17 mouse cellular contexts compared by ENCODE assay signal in the genomic region with DNA sequence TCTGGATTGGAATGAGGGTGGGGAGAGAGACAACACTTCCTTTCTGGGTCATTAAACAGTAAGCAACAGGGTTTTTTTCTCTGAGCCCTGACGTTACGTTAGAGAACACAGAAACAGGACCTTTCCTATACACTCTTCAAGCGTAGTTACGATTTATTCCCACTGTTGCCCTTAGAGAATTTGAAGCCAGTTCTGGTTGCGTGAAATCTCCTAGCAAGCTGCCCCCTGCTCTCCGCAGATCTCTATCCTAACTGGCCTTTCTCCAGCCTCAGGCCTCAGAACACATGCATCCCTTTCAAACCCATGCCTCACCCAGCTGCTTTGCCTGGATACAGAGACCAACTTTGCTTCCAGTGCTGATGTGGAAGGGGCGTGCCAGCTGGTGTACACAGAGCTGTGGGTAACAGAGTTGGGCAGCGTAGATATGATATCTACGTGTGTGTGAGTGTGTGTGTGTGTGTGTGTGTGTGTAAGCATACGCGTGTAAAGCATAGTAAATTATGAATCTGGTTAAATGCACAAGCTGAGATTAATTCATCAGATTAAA. TPM values are rescaled to one million over a fixed set of nuclear protein-coding genes. Genes with fewer than 3 reads are reported as not detected.
DNase-seq lines count a peak whose midpoint lies in the region; ATAC-seq lines count a peak whose summit lies in the region.
"Had no signal": no experiment of that assay in that cellular context is flagged by ENCODE, and none has a peak within 500 bp of the region (broad histone marks: within the 10 kb centered on the region; RNA-seq: fewer than 3 reads in every experiment).

No protein-coding gene starts in this region.

- no peak overlapping the region for H3K4me3 ChIP-seq in forebrain, embryonic 10.5 days
- H3K4me3 ChIP-seq in forebrain, embryonic 14.5 days (ENCODE audit: low read depth, low read length) = no peak overlapping the region
- no peak overlapping the region for H3K4me3 ChIP-seq in kidney, embryonic 14.5 days (ENCODE audit: low read length)
- H3K4me3 ChIP-seq: hindbrain, embryonic 12.5 days; limb, embryonic 15.5 days; stomach, embryonic 15.5 days had no signal

- WGBS in forebrain, embryonic 10.5 days = 56% methylated on average over 11 of the region's 11 CpGs
- 61% methylated on average over 11 of the region's 11 CpGs for WGBS in forebrain, embryonic 14.5 days
- WGBS in kidney, embryonic 14.5 days = 49% methylated on average over 11 of the region's 11 CpGs

- no peak for ATAC-seq in forebrain, embryonic 14.5 days
- ATAC-seq in kidney, embryonic 14.5 days (ENCODE audit: low FRiP score, low TSS enrichment) = peak; percentile 16; the same call in 1 of the 2 replicates
- no peak for ATAC-seq in frontal cortex, adult (ENCODE audit: low TSS enrichment)

- H3K4me2 ChIP-seq in forebrain, embryonic 14.5 days (ENCODE audit: low read length) = no peak overlapping the region
- H3K4me2 ChIP-seq in kidney, embryonic 14.5 days (replicated peaks; ENCODE audit: low read depth, low read length) = no peak overlapping the region
- H3K4me2 ChIP-seq: hindbrain, embryonic 12.5 days; limb, embryonic 15.5 days; stomach, embryonic 15.5 days had no signal

- H3K27me3 ChIP-seq in forebrain, embryonic 10.5 days (ENCODE audit: poor library complexity, severe bottlenecking) = peaks cover 53% of the 10 kb centered on the region
- H3K27me3 ChIP-seq in forebrain, embryonic 14.5 days (replicated peaks; ENCODE audit: control insufficient read depth, insufficient read depth, low read length) = no peaks in the 10 kb centered on the region
- peaks cover 4% of the 10 kb centered on the region; the same call in 1 of the 2 replicates for H3K27me3 ChIP-seq in kidney, embryonic 14.5 days (ENCODE audit: control insufficient read depth, insufficient read depth, low read length)
- H3K27me3 ChIP-seq: stomach, embryonic 15.5 days had no signal

- H3K9me3 ChIP-seq in forebrain, embryonic 10.5 days = no peaks in the 10 kb centered on the region
- H3K9me3 ChIP-seq in forebrain, embryonic 14.5 days (replicated peaks; ENCODE audit: control insufficient read depth, low read length) = no peaks in the 10 kb centered on the region
- H3K9me3 ChIP-seq in kidney, embryonic 14.5 days (ENCODE audit: control insufficient read depth, low read length) = no peaks in the 10 kb centered on the region
- H3K9me3 ChIP-seq: hindbrain, embryonic 12.5 days; limb, embryonic 15.5 days; stomach, embryonic 15.5 days had no signal

- peaks cover 52% of the 10 kb centered on the region for H3K4me1 ChIP-seq in forebrain, embryonic 10.5 days
- peaks cover 11% of the 10 kb centered on the region for H3K4me1 ChIP-seq in forebrain, embryonic 14.5 days (ENCODE audit: control insufficient read depth, insufficient read depth, low read length)
- no peaks in the 10 kb centered on the region for H3K4me1 ChIP-seq in kidney, embryonic 14.5 days (ENCODE audit: control insufficient read depth, insufficient read depth, low read length)
- H3K4me1 ChIP-seq: limb, embryonic 15.5 days; stomach, embryonic 15.5 days had no signal

- no peaks in the 10 kb centered on the region for H3K36me3 ChIP-seq in forebrain, embryonic 10.5 days (replicated peaks)
- H3K36me3 ChIP-seq in forebrain, embryonic 14.5 days (ENCODE audit: control insufficient read depth, insufficient read depth, low read length) = no peaks in the 10 kb centered on the region
- H3K36me3 ChIP-seq in kidney, embryonic 14.5 days (ENCODE audit: control insufficient read depth, insufficient read depth, low read length) = no peaks in the 10 kb centered on the region
- H3K36me3 ChIP-seq: hindbrain, embryonic 12.5 days; limb, embryonic 15.5 days; stomach, embryonic 15.5 days had no signal

- no peak overlapping the region for H3K9ac ChIP-seq in forebrain, embryonic 14.5 days (ENCODE audit: low read length)
- no peak overlapping the region for H3K9ac ChIP-seq in kidney, embryonic 14.5 days (ENCODE audit: low read depth, low read length)
- H3K9ac ChIP-seq: hindbrain, embryonic 12.5 days; limb, embryonic 15.5 days; stomach, embryonic 15.5 days had no signal

- H3K27ac ChIP-seq in forebrain, embryonic 10.5 days = 0 out of 2 replicates have a peak overlapping the region, but pooled peaks have one; percentile 54
- no peak overlapping the region for H3K27ac ChIP-seq in forebrain, embryonic 14.5 days (ENCODE audit: low read depth, low read length)
- H3K27ac ChIP-seq in kidney, embryonic 14.5 days (ENCODE audit: low read depth, low read length) = no peak overlapping the region
- H3K27ac ChIP-seq: hindbrain, embryonic 12.5 days; limb, embryonic 15.5 days; stomach, embryonic 15.5 days had no signal

- no peak for DNase-seq in forebrain, embryonic 10.5 days (ENCODE audit: extremely low spot score, low spot score)
- DNase-seq in forebrain, embryonic 14.5 days (ENCODE audit: low spot score) = no peak
- DNase-seq in kidney, adult 18-20 months = no peak
- DNase-seq in right cerebral cortex, postnatal 4 days = peak; percentile 6
- no peak for DNase-seq in right cerebral cortex, postnatal 10 days (ENCODE audit: low spot score in 2 of 2)
- DNase-seq in layer of hippocampus, adult 11-12 months (ENCODE audit: low spot score) = no peak
- DNase-seq: adrenal gland, adult 2 months; embryo, embryonic 11 days; gastrocnemius, postnatal 10 days; kidney, adult 11 months; kidney, postnatal 25 days; lung, postnatal 10 days had no signal

RNA-seq across cellular contexts. Expression of gene Ank2, which starts 38.2 kb away (rescaled TPM):
- 32.2 and 36.3 TPM in 2 replicates for polyA plus RNA-seq in forebrain, embryonic 10.5 days (2016; fragmentation: Nextera tagmentation; extraction: Ambion mirVana)
- 61.8 and 116 TPM in 2 replicates for polyA plus RNA-seq in forebrain, embryonic 14.5 days (2014; fragmentation: Nextera tagmentation; extraction: Ambion mirVana)
- polyA plus RNA-seq in kidney, embryonic 14.5 days (2014; fragmentation: Nextera tagmentation; extraction: Ambion mirVana) = 8.8 and 11.5 TPM in 2 replicates
